Mouse (Mus musculus) neural tube, embryonic 12.5 days (tissue): ENCODE measurements around the gene Atpaf1. TPM values are rescaled to one million over a fixed set of nuclear protein-coding genes. Genes with fewer than 3 reads are reported as not detected.

Source experiments
- ATAC-seq: fragments of 200-750 bp; cut with Nextera tagmentation; 2 replicates; pipeline ENCODE4 v1.8.0; 2017; ENCODE audit warnings: low read depth, mild to moderate bottlenecking, moderate TSS enrichment, moderate library complexity; ENCODE audit not compliant: low FRiP score
- H3K27ac ChIP-seq: fragments of 300-500 bp; sonication (generic); 2 replicates; pipeline ENCODE4 v1.5.1; 2016
- H3K27me3 ChIP-seq: fragments of 300-500 bp; sonication (generic); replicated peaks from 2 replicates; pipeline ENCODE4 v1.6.1; 2016; ENCODE audit warnings: mild to moderate bottlenecking
- H3K36me3 ChIP-seq: fragments of 300-500 bp; sonication (generic); 2 replicates; pipeline ENCODE4 v1.6.1; 2016; ENCODE audit warnings: mild to moderate bottlenecking
- H3K4me1 ChIP-seq: fragments of 300-500 bp; sonication (generic); 2 replicates; pipeline ENCODE4 v1.6.1; 2016
- H3K4me2 ChIP-seq: fragments of 300-500 bp; sonication (generic); replicated peaks from 2 replicates; pipeline ENCODE4 v1.6.1; 2016; ENCODE audit warnings: mild to moderate bottlenecking
- H3K4me3 ChIP-seq: fragments of 300-500 bp; sonication (generic); 2 replicates; pipeline ENCODE4 v1.5.1; 2016
- H3K9ac ChIP-seq: fragments of 300-500 bp; sonication (generic); 2 replicates; pipeline ENCODE4 v1.6.1; 2016; ENCODE audit warnings: mild to moderate bottlenecking
- H3K9me3 ChIP-seq: fragments of 300-500 bp; sonication (generic); 2 replicates; pipeline ENCODE4 v1.6.1; 2016; ENCODE audit warnings: mild to moderate bottlenecking
- WGBS: fragments of 180-500 bp; shearing (Covaris S2); methylation state at CpG from one replicate; pipeline ENCODE4 v1.1.7; 2016; 5-methylcytosine and 5-hydroxymethylcytosine counted together
- polyA plus RNA-seq: library from polyadenylated mRNA; unstranded; fragments of >200 nt; fragmentation: Nextera tagmentation; extraction: Ambion mirVana; gene quantifications from 2 replicates; pipeline ENCODE4 v1.2.1, GENCODE M21; 2016

Atpaf1 gene
- polyA plus RNA-seq, 1 experiment from 2014 or later, result 36.2 TPM

- Histone ChIP-seq H3K36me3 (no peaks in the 10 kb centered on the region; the same call in 1 of the 2 replicates), H3K27me3 (no peaks in the 10 kb centered on the region), H3K4me2 (no peak overlapping the region), H3K27ac (no peak overlapping the region), H3K9me3 (no peaks in the 10 kb centered on the region), H3K9ac (no peak overlapping the region), H3K4me1 (no peaks in the 10 kb centered on the region; the same call in 1 of the 2 replicates), H3K4me3 (no peak overlapping the region)
- no peak for ATAC-seq
- 70% methylated on average over 3 of the region's 3 CpGs for WGBS
Observed at GRCm38 (mm10) chr4:115820199-115820598, 35.6 kb downstream of the Atpaf1 start.

GRCm38 (mm10) chr4:115820944-115821343, 36.3 kb downstream of the Atpaf1 start:
- H3K9me3 ChIP-seq, result no peaks in the 10 kb centered on the region
- no peaks in the 10 kb centered on the region for H3K27me3 ChIP-seq
- H3K9ac ChIP-seq, result no peak overlapping the region
- H3K4me1 ChIP-seq, result no peaks in the 10 kb centered on the region; the same call in 1 of the 2 replicates
- H3K27ac ChIP-seq, result no peak overlapping the region
- no peak overlapping the region for H3K4me2 ChIP-seq
- no peaks in the 10 kb centered on the region for H3K36me3 ChIP-seq
- 77% methylated on average over 3 of the region's 3 CpGs for WGBS
- ATAC-seq, result no peak
- no peak overlapping the region for H3K4me3 ChIP-seq

GRCm38 (mm10) chr4:115821431-115821830, 36.8 kb downstream of the Atpaf1 start:
- no peak for ATAC-seq
- Histone ChIP-seq H3K9ac (no peak overlapping the region), H3K4me3 (no peak overlapping the region), H3K27me3 (no peaks in the 10 kb centered on the region), H3K4me2 (no peak overlapping the region), H3K36me3 (no peaks in the 10 kb centered on the region), H3K4me1 (no peaks in the 10 kb centered on the region; the same call in 1 of the 2 replicates), H3K9me3 (no peaks in the 10 kb centered on the region), H3K27ac (no peak overlapping the region)

- ATAC-seq, result no peak
- Histone ChIP-seq H3K4me2 (no peak overlapping the region), H3K36me3 (no peaks in the 10 kb centered on the region), H3K27ac (no peak overlapping the region), H3K4me1 (no peaks in the 10 kb centered on the region; the same call in 1 of the 2 replicates), H3K27me3 (no peaks in the 10 kb centered on the region), H3K4me3 (no peak overlapping the region), H3K9me3 (no peaks in the 10 kb centered on the region), H3K9ac (no peak overlapping the region)
- 76% methylated on average over 3 of the region's 3 CpGs for WGBS
Observed at GRCm38 (mm10) chr4:115821928-115822327, 37.3 kb downstream of the Atpaf1 start.

GRCm38 (mm10) chr4:115824178-115824577, 39.6 kb downstream of the Atpaf1 start:
- Histone ChIP-seq H3K9ac (no peak overlapping the region), H3K27me3 (no peaks in the 10 kb centered on the region), H3K4me2 (no peak overlapping the region), H3K4me3 (no peak overlapping the region), H3K36me3 (no peaks in the 10 kb centered on the region), H3K9me3 (no peaks in the 10 kb centered on the region), H3K27ac (no peak overlapping the region), H3K4me1 (peaks cover 6% of the 10 kb centered on the region)
- WGBS, result 76% methylated on average over 2 of the region's 2 CpGs
- no peak for ATAC-seq

- Histone ChIP-seq H3K27me3 (no peaks in the 10 kb centered on the region; the same call in 1 of the 2 replicates), H3K4me3 (no peak overlapping the region), H3K4me2 (no peak overlapping the region), H3K9ac (no peak overlapping the region), H3K4me1 (peaks cover 6% of the 10 kb centered on the region; the same call in 1 of the 2 replicates), H3K27ac (no peak overlapping the region), H3K9me3 (no peaks in the 10 kb centered on the region), H3K36me3 (no peaks in the 10 kb centered on the region)
- 81% methylated on average over 2 of the region's 2 CpGs for WGBS
- ATAC-seq, result no peak
Observed at GRCm38 (mm10) chr4:115825271-115825670, 40.7 kb downstream of the Atpaf1 start.

GRCm38 (mm10) chr4:115827066-115827465, 42.5 kb downstream of the Atpaf1 start:
- WGBS, result 72% methylated on average over 3 of the region's 3 CpGs
- H3K27me3 ChIP-seq, result peaks cover 1% of the 10 kb centered on the region; the same call in 1 of the 2 replicates
- peaks cover 6% of the 10 kb centered on the region; the same call in 1 of the 2 replicates for H3K4me1 ChIP-seq
- peak overlapping the region; percentile 83; the same call in 1 of the 2 replicates for H3K4me2 ChIP-seq
- H3K36me3 ChIP-seq, result no peaks in the 10 kb centered on the region
- no peak overlapping the region for H3K27ac ChIP-seq
- H3K4me3 ChIP-seq, result no peak overlapping the region
- no peak overlapping the region for H3K9ac ChIP-seq
- no peaks in the 10 kb centered on the region for H3K9me3 ChIP-seq
- ATAC-seq, result no peak

- peaks cover 2% of the 10 kb centered on the region; the same call in 1 of the 2 replicates for H3K27me3 ChIP-seq
- peak overlapping the region; percentile 76 for H3K4me3 ChIP-seq
- peaks cover 6% of the 10 kb centered on the region; the same call in 1 of the 2 replicates for H3K4me1 ChIP-seq
- peak overlapping the region; percentile 72 for H3K9ac ChIP-seq
- H3K4me2 ChIP-seq, result peak overlapping the region; percentile 83
- ATAC-seq, result no peak
- no peaks in the 10 kb centered on the region for H3K9me3 ChIP-seq
- H3K36me3 ChIP-seq, result no peaks in the 10 kb centered on the region
- 5% methylated on average over 4 of the region's 4 CpGs for WGBS
- no peak overlapping the region for H3K27ac ChIP-seq
Observed at GRCm38 (mm10) chr4:115827535-115827887, 42.9 kb downstream of the Atpaf1 start.

- peak within 1 kb of the TSS; percentile 76 for H3K4me3 ChIP-seq
- peak; percentile 90 for ATAC-seq
- H3K4me1 ChIP-seq, result peaks cover 6% of the 10 kb centered on the region; the same call in 1 of the 2 replicates
- H3K4me2 ChIP-seq, result peak within 1 kb of the TSS; percentile 83
- no peaks in the 10 kb centered on the region for H3K9me3 ChIP-seq
- H3K27me3 ChIP-seq, result peaks cover 2% of the 10 kb centered on the region; the same call in 1 of the 2 replicates
- peak within 1 kb of the TSS; percentile 20; the same call in 1 of the 2 replicates for H3K27ac ChIP-seq
- peak within 1 kb of the TSS; percentile 72 for H3K9ac ChIP-seq
- no peaks in the 10 kb centered on the region for H3K36me3 ChIP-seq
- WGBS, result under 1% methylated on average over 55 of the region's 57 CpGs
Observed at GRCm38 (mm10) chr4:115827888-115828571, 43.4 kb downstream of the Atpaf1 start, which contains the start of gene Mob3c. Gene Mob3c, plus strand, starts transcription at chr4:115828092.

- H3K36me3 ChIP-seq, result no peaks in the 10 kb centered on the region
- peak overlapping the region; percentile 76 for H3K4me3 ChIP-seq
- peaks cover 6% of the 10 kb centered on the region; the same call in 1 of the 2 replicates for H3K4me1 ChIP-seq
- no peaks in the 10 kb centered on the region for H3K9me3 ChIP-seq
- peak; percentile 48 for ATAC-seq
- peaks cover 2% of the 10 kb centered on the region; the same call in 1 of the 2 replicates for H3K27me3 ChIP-seq
- WGBS, result 7% methylated on average over 8 of the region's 8 CpGs
- peak overlapping the region; percentile 83 for H3K4me2 ChIP-seq
- no peak overlapping the region for H3K27ac ChIP-seq
- peak overlapping the region; percentile 72; the same call in 1 of the 2 replicates for H3K9ac ChIP-seq
Observed at GRCm38 (mm10) chr4:115828572-115828902, 43.9 kb downstream of the Atpaf1 start.

GRCm38 (mm10) chr4:115830491-115830890, 45.9 kb downstream of the Atpaf1 start:
- Histone ChIP-seq H3K36me3 (no peaks in the 10 kb centered on the region), H3K4me2 (no peak overlapping the region), H3K4me3 (no peak overlapping the region), H3K9ac (no peak overlapping the region), H3K4me1 (peaks cover 6% of the 10 kb centered on the region; the same call in 1 of the 2 replicates), H3K9me3 (no peaks in the 10 kb centered on the region), H3K27ac (no peak overlapping the region), H3K27me3 (peaks cover 2% of the 10 kb centered on the region; the same call in 1 of the 2 replicates)
- WGBS, result 82% methylated on average over 5 of the region's 5 CpGs
- ATAC-seq, result no peak

- H3K4me1 ChIP-seq, result peaks cover 6% of the 10 kb centered on the region; the same call in 1 of the 2 replicates
- no peak for ATAC-seq
Observed at GRCm38 (mm10) chr4:115831221-115831620, 46.6 kb downstream of the Atpaf1 start.

More at GRCm38 (mm10) chr4:115831221-115831620, 46.6 kb downstream of the Atpaf1 start:
- WGBS, result 94% methylated on average over 22 of the region's 22 CpGs
- Histone ChIP-seq H3K36me3 (no peaks in the 10 kb centered on the region), H3K9ac (no peak overlapping the region), H3K27ac (no peak overlapping the region), H3K4me3 (no peak overlapping the region), H3K9me3 (no peaks in the 10 kb centered on the region), H3K27me3 (peaks cover 2% of the 10 kb centered on the region; the same call in 1 of the 2 replicates), H3K4me2 (no peak overlapping the region)
